Mouse (Mus musculus): ENCODE data around the gene Il6ra. TPM values are rescaled to one million over a fixed set of nuclear protein-coding genes. Genes with fewer than 3 reads are reported as not detected.

Gene Il6ra
- 0.83 and 0.84 TPM in 2 replicates for polyA plus RNA-seq (2016; fragmentation: Nextera tagmentation; extraction: Ambion mirVana)

DNA sequence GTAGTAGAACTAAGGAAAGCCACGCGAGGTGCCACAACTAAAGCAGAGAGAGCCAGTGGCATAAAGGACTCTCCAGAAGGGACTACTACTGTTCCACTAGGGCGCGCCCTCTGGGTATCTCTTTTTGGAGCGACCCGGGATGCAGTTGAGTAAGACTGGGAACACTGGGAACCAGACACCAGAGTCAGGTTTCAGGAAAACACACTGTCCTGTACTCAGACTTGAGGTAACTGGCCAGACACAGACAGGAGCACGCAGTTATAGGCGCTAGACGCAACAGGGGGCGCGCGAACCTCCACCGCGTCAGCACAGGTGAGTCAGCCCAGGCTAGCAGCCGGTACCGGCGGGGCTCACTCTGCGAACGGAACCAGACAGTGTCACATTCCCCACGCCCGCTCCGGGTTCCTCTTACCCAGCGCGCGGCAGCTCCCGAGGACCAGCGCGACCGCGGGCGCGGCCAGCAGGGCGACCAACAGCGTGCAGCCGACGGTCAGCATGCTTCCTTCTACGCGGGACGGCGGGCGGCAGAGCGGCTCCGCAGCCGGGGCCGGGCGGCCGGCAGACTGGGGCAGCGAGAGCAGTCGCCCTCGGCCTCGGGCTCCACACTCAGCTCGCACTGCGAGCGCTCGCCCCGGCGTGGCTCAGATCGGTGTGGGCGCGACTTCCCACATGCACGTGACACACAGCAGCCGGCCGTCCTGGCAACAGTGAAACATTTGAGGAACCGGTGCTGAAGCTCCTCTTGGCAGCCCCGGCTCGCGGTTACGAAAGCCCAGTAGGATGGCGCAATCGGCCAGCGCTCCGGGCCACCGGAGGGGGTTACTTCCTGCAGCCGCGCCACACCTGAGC lies at the start of gene Il6ra:
Il6ra (minus strand) TSS at position 654 of the 849 bp plus-strand sequence.
- Histone ChIP-seq H3K4me1 (replicated peaks) (peaks cover 14% of the 10 kb centered on the region), H3K9ac (replicated peaks) (peak within 1 kb of the TSS; percentile 58), H3K4me2 (peak within 1 kb of the TSS; percentile 98), H3K9me3 (no peaks in the 10 kb centered on the region), H3K36me3 (no peaks in the 10 kb centered on the region), H3K4me3 (replicated peaks) (peak within 1 kb of the TSS; percentile 55), H3K27ac (peak within 1 kb of the TSS; percentile 41; the same call in 1 of the 2 replicates), H3K27me3 (peaks cover 54% of the 10 kb centered on the region)
- WGBS = 1% methylated on average over 74 of the region's 75 CpGs
- ATAC-seq (ENCODE audit: insufficient number of reproducible peaks, insufficient read depth, low FRiP score, low TSS enrichment, low read depth) = peak; percentile 74

DNA sequence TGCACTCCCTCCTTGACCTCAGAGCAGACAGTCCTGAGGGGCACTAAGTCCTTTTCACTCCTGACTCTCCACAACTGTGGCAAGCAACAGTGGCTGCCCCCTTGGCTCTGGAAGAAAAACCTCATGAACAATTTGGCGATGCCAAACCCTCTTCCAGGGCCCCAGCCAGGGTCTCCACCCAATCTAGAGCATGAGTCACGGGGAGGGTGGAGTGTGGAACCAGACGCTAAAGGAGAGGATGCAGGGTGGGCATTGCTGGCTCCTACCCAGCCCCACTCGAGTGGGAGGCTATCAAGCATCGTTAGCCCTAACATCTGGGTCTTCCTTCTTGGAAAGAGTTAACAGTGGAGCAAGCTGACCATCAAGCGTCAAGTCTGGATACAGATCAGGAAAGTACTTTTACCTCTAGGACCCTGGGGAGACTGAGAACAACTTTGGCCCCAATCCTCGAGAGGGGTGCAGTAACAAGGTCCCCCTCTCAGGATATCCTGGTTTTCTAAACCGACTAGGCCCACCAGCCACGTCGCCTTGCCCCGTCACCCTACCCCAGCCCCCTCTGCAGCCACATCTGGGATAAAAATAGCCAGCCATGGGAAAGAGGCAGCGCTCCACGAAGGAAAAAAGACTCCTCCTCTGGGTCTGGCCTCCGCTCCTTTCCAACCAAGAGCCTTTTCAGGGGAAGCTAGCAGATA lies 49.2 kb upstream of the Il6ra start:
- peak overlapping the region; percentile 97 for H3K4me3 ChIP-seq (replicated peaks)
- no peak for ATAC-seq (ENCODE audit: insufficient number of reproducible peaks, insufficient read depth, low FRiP score, low TSS enrichment, low read depth)

GRCm38 (mm10) chr3:89961436-89961835 lies 48.4 kb upstream of the Il6ra start:
- Histone ChIP-seq H3K9ac (replicated peaks) (peak overlapping the region; percentile 94), H3K27me3 (no peaks in the 10 kb centered on the region), H3K36me3 (peaks cover 42% of the 10 kb centered on the region), H3K27ac (peak overlapping the region; percentile 94; the same call in 1 of the 2 replicates), H3K4me2 (peak overlapping the region; percentile 98), H3K9me3 (no peaks in the 10 kb centered on the region), H3K4me1 (replicated peaks) (peaks cover 37% of the 10 kb centered on the region), H3K4me3 (replicated peaks) (peak overlapping the region; percentile 97)
- ATAC-seq (ENCODE audit: insufficient number of reproducible peaks, insufficient read depth, low FRiP score, low TSS enrichment, low read depth) = no peak
- 55% methylated on average over 4 of the region's 4 CpGs for WGBS

More for the DNA sequence above, 49.2 kb upstream of the Il6ra start:
- H3K27ac ChIP-seq = peak overlapping the region; percentile 94
- H3K36me3 ChIP-seq = peaks cover 35% of the 10 kb centered on the region
- H3K27me3 ChIP-seq = no peaks in the 10 kb centered on the region
- H3K9ac ChIP-seq (replicated peaks) = peak overlapping the region; percentile 94
- H3K4me1 ChIP-seq (replicated peaks) = peaks cover 37% of the 10 kb centered on the region
- 4% methylated on average over 14 of the region's 14 CpGs for WGBS
- H3K9me3 ChIP-seq = no peaks in the 10 kb centered on the region
- H3K4me2 ChIP-seq = peak overlapping the region; percentile 98

DNA sequence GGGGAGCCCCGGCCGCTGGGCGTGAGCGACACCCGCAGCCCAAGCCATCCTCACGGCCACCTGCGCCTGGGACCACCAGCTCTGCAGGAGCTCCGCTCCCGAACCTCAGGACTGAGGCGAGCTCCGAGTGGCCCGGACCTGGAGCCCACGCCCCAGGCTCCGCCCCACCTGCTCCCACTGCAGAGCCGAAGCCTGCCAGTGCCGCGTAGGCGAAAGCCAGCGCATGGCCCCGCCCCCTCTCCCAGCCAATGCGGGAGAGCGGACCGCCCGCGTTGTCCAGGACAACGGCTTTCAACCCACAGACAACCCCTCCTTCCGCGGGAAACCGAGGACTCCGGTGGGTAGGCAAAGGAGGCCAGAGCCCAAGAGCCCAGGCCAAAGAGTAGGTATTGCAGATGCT lies 47.5 kb upstream of the Il6ra start:
- Histone ChIP-seq H3K27ac (peak overlapping the region; percentile 56; the same call in 1 of the 2 replicates), H3K4me2 (peak overlapping the region; percentile 98), H3K4me1 (replicated peaks) (peaks cover 37% of the 10 kb centered on the region), H3K9me3 (no peaks in the 10 kb centered on the region), H3K36me3 (peaks cover 47% of the 10 kb centered on the region), H3K27me3 (no peaks in the 10 kb centered on the region), H3K4me3 (replicated peaks) (peak overlapping the region; percentile 97), H3K9ac (replicated peaks) (peak overlapping the region; percentile 70)
- peak; percentile 87 for ATAC-seq (ENCODE audit: insufficient number of reproducible peaks, insufficient read depth, low FRiP score, low TSS enrichment, low read depth)
- 0% methylated on average over 30 of the region's 30 CpGs for WGBS

DNA sequence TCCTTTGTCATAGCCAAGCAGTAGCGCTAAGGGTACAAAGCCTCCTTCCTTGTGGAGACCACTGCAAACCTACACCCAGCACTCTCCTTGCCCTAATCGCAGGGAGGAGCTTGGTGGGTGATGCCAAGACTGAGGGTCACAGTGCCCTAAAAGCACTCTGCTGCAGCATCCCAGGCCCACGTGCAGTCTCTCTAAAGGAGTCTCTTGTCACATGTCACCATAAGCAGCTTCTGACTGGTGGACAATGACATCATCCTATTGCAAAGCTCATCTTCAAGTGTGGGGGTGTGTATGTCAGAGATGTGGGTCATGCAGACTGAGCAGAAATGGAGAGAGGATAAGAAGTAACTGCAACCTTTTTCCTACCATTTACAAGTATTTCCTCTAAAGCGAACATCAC lies 46.4 kb upstream of the Il6ra start:
- H3K4me3 ChIP-seq (replicated peaks) = no peak overlapping the region
- H3K9me3 ChIP-seq = no peaks in the 10 kb centered on the region
- no peak overlapping the region for H3K9ac ChIP-seq (replicated peaks)
- H3K4me2 ChIP-seq = no peak overlapping the region
- WGBS = 85% methylated on average over 4 of the region's 4 CpGs
- peaks cover 53% of the 10 kb centered on the region for H3K36me3 ChIP-seq
- H3K4me1 ChIP-seq (replicated peaks) = peaks cover 31% of the 10 kb centered on the region
- ATAC-seq (ENCODE audit: insufficient number of reproducible peaks, insufficient read depth, low FRiP score, low TSS enrichment, low read depth) = no peak
- no peak overlapping the region for H3K27ac ChIP-seq
- no peaks in the 10 kb centered on the region for H3K27me3 ChIP-seq

- no peaks in the 10 kb centered on the region for H3K9me3 ChIP-seq
- H3K4me3 ChIP-seq (replicated peaks) = no peak overlapping the region
- peaks cover 68% of the 10 kb centered on the region for H3K36me3 ChIP-seq
- no peak overlapping the region for H3K9ac ChIP-seq (replicated peaks)
- H3K4me1 ChIP-seq (replicated peaks) = peaks cover 28% of the 10 kb centered on the region
- 95% methylated on average over 9 of the region's 9 CpGs for WGBS
- no peaks in the 10 kb centered on the region for H3K27me3 ChIP-seq
- no peak overlapping the region for H3K27ac ChIP-seq
- ATAC-seq (ENCODE audit: insufficient number of reproducible peaks, insufficient read depth, low FRiP score, low TSS enrichment, low read depth) = no peak
- no peak overlapping the region for H3K4me2 ChIP-seq
Measured at GRCm38 (mm10) chr3:89957880-89958279, 44.9 kb upstream of the Il6ra start.

GRCm38 (mm10) chr3:89956177-89956971 lies 43.4 kb upstream of the Il6ra start:
- H3K4me3 ChIP-seq (replicated peaks) = no peak overlapping the region
- H3K9me3 ChIP-seq = no peaks in the 10 kb centered on the region
- H3K9ac ChIP-seq (replicated peaks) = no peak overlapping the region
- peaks cover 17% of the 10 kb centered on the region for H3K4me1 ChIP-seq (replicated peaks)
- ATAC-seq (ENCODE audit: insufficient number of reproducible peaks, insufficient read depth, low FRiP score, low TSS enrichment, low read depth) = no peak
- no peaks in the 10 kb centered on the region for H3K27me3 ChIP-seq
- peaks cover 83% of the 10 kb centered on the region for H3K36me3 ChIP-seq
- H3K27ac ChIP-seq = no peak overlapping the region
- H3K4me2 ChIP-seq = no peak overlapping the region
- 95% methylated on average over 7 of the region's 7 CpGs for WGBS

DNA sequence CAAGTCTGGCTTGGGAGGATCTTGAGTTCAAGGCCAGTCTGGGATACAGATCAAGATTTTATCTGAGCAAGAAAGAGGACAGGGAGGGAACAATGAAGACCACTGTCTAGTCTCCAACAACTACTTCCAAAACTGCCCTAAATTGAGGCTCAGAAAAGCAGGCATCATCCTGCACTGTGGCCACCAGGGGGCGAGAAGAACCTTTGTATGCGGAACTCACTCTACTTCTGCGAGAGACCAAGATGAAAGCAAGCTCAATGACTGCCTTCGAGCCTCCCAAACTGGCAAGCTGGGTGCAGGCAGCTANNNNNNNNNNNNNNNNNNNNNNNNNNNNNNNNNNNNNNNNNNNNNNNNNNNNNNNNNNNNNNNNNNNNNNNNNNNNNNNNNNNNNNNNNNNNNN lies 40.4 kb upstream of the Il6ra start:
- peaks cover 99% of the 10 kb centered on the region for H3K36me3 ChIP-seq
- ATAC-seq (ENCODE audit: insufficient number of reproducible peaks, insufficient read depth, low FRiP score, low TSS enrichment, low read depth) = peak; percentile 15; the same call in 1 of the 2 replicates

DNA sequence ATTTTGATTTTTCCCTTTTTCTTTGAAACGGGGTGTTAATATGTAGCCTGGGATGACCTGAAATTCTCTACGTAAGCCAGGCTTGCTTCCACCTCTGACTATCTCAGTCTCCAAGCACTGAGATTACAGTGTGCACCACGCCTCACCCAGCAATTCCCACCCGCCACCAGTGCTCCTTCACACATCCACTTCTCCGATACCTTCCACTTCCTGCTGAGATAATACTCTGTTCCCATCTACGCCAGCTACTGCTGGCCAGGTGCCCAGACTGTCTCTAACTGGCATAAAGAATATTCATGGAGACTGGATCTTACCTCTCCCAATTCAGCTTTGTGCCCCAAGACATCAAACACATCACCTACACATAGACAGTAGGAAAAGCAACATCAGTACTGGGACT lies 35.7 kb upstream of the Il6ra start:
- Histone ChIP-seq H3K4me2 (no peak overlapping the region), H3K9ac (replicated peaks) (no peak overlapping the region), H3K36me3 (peaks cover 100% of the 10 kb centered on the region), H3K27me3 (no peaks in the 10 kb centered on the region), H3K27ac (no peak overlapping the region), H3K9me3 (no peaks in the 10 kb centered on the region), H3K4me3 (replicated peaks) (no peak overlapping the region), H3K4me1 (replicated peaks) (no peaks in the 10 kb centered on the region)
- ATAC-seq (ENCODE audit: insufficient number of reproducible peaks, insufficient read depth, low FRiP score, low TSS enrichment, low read depth) = no peak
- WGBS = 85% methylated on average over 6 of the region's 6 CpGs

More for the DNA sequence above, 40.4 kb upstream of the Il6ra start:
- Histone ChIP-seq H3K9ac (replicated peaks) (no peak overlapping the region), H3K4me1 (replicated peaks) (no peaks in the 10 kb centered on the region), H3K9me3 (no peaks in the 10 kb centered on the region), H3K4me3 (replicated peaks) (no peak overlapping the region), H3K27me3 (no peaks in the 10 kb centered on the region), H3K27ac (0 out of 2 replicates have a peak overlapping the region, but pooled peaks have one; percentile 18), H3K4me2 (no peak overlapping the region)
- 2% methylated on average over 4 of the region's 4 CpGs for WGBS

- Histone ChIP-seq H3K27me3 (no peaks in the 10 kb centered on the region), H3K4me3 (replicated peaks) (no peak overlapping the region), H3K9me3 (no peaks in the 10 kb centered on the region), H3K36me3 (peaks cover 100% of the 10 kb centered on the region), H3K9ac (replicated peaks) (no peak overlapping the region), H3K4me1 (replicated peaks) (no peaks in the 10 kb centered on the region), H3K27ac (no peak overlapping the region), H3K4me2 (no peak overlapping the region)
- WGBS = 88% methylated on average over 11 of the region's 11 CpGs
- no peak for ATAC-seq (ENCODE audit: insufficient number of reproducible peaks, insufficient read depth, low FRiP score, low TSS enrichment, low read depth)
Measured at GRCm38 (mm10) chr3:89948021-89948420, 35.0 kb upstream of the Il6ra start.
